Mouse (Mus musculus): ENCODE data around the gene Olfr76.
"Not testable (repeated sequence)": the region's sequence is repeated elsewhere in the genome, so short reads cannot be mapped to it uniquely, and the experiment has no call there.

Olfr76 gene

DNA sequence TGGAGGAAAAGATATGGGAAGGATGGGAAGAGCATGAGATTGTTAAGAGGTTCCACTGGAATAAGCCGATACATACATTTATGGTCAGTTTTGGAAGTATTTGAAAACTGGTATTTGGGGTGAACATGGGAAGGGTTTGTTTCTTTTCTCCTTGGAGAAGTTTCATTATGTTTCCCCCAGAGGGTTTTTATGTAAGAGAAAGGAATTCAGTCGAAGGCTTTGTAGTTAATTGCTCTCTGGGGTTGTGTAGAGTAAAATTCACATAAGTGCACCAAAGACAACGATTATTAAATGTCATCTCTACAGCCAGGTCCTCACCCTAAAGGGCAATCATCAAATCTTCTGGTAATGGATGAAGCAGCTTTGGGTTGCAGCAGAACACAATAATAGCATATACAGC, at the start of gene Olfr76:
TSS of gene Olfr76 (minus strand) at position 101 of the 400 bp plus-strand sequence.
- DNase-seq, result no peak

DNA sequence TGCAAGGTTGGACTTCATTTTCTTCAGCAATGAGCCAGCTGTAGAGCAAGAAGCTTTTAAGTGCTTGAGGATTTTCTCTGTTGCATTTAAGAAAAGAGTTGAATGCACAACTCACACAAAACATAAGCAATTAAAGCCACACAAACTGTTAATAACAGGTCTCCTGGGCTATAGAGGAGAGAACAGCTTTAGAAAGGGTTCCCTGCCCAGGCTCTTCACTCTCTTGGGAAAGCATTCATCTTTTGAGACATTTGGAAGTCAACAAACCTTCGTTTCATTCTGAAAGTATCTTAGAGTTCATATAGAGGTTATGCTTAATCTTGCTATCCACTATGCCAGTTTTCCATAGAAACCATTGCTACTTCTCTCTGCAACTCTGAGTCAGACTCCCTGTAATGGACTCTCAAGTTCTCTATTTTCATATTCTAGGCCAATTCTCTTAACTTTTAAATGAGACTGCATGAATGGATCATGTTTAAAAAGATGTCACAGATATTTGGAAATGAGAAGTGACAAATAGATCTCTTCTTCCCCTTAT, 47.1 kb upstream of the Olfr76 start, which contains the start of gene Olfr1555-ps1:
TSS of gene Olfr1555-ps1 (minus strand) at position 51 of the 538 bp plus-strand sequence.
- DNase-seq, result not testable (repeated sequence)

DNA sequence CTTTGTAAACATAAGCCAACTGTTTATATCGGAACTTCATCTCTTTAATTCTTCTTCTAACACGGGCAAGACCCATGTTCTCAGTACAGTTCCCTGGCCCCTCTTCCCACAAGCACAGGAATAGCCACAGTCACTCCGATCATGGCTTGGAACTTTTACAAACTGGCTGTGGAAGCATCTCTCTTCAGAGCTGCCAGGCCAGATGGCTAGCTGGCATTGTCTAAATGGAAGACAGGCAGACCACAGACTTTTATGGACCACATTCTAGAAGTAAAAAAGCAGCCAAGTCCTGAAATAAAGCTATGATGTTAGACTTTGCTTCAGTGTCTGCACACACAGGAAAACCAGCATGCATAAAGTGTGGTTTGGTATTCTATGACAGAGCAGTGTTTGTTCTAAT, 22.4 kb upstream of the Olfr76 start:
- DNase-seq, result no peak

DNA sequence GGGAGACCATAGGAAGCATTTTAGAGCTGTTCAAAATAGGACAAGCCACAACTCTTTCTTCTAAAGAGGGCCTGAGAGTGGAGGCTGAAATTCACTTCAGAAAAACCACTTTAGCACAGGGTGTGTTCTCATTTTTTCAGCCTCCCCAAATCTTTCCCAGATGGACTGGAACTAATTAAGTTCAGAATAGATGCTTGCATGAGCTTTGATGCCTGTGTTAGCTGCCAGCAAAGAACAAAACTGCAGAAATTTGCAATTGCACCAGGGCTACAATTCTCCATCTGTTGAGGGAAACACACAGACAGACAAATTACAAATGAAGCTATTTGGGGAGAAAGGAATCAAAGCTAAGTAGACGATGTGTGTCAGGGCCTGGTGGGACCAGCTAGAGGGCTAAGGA, 20.4 kb upstream of the Olfr76 start:
- peak; percentile 2 for DNase-seq

DNA sequence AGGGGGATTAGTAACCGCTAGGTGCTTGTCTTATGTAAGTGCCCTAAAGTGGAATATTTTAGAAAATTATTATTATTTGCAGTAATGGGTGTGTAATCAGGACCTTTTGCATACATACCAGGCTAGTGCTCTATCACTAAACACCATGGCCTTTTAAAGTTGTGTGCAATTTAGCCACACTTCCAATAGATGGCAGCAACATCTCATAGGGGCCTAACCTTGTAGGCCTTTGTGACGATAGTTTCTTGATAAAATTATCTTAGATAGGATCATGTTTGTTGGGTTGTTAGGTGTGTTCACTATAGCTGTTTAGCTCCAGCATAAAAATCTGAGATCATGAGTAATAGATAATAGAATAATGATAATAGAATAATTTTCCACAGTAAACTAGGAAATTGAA, 11.3 kb upstream of the Olfr76 start:
- peak; percentile 2 for DNase-seq

DNA sequence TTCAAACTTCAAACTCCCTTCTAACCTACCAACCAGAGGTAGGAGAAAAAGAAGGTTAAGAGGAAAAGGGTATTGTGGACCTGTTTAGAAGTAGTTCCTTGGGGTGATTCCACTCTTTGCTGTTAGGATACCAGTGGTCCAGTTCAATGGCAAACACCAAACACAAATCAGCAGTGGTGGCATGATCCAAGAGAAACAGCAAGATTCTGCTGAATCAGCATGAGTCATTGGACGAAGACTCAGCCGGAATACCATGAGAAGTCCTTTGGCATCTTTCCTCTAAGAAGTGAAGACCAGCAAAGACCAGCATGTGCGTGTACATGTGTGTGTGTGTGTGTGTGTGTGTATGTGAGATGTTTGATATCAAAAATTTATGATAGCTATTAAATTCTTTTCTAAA, 6.5 kb downstream of the Olfr76 start:
- DNase-seq, result no peak

DNA sequence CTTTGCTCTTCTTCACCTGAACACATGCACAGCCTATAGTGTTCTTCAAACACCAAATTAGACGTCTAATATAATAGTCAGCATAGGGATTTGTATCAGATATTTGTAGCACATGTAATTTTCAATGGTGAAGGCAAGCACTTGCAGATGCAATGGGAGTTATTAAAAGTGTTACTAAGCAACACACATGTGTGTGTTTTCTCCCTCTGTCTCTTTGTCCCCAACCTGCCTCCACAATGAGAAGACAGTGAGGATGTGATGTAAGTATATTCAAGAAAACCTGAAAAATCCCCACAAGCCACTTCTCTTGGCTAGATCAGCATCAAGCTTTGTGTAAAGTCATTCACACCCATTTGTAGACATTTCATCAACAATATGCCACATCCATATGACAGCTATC, 7.2 kb downstream of the Olfr76 start, which contains the start of gene Olfr1428:
TSS of gene Olfr1428 (minus strand) at position 101 of the 400 bp plus-strand sequence.
- no peak for DNase-seq

DNA sequence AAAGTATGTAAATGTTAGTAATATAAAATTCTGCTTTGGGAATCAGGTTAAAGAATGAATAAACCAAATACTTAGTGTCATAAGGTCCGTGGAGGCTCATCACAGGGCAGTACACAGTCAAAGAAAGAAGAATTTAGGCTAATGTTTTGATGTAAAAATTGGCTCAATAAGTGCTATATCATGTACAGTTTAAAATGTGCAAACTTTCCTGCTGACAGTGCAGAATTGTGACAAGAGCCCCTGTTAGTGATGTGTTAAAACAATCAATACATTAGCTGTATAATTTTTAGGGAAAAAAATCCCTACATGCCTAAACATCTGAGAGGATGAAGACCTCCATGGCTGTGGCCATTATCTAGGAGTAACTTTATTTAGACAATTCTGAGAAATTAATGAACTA, 9.2 kb downstream of the Olfr76 start:
- DNase-seq, result no peak

DNA sequence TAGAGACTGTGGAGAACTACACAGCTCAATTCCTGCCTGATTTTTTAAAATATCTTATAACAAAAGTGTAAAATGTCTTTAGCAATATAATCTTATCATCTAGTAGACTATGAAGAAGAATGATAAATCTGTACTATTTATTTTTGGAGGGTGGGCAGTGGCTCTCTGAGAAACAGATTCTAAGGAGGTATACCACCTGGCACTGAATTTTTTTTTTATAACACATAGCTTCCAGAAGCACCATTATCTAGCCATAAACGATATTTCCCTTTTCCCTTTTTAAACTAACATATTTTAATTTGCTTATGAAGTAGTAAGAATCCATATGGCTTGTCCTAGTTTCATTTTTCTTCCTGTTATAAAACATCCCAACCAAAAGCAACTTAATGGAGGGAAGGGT, 18.5 kb downstream of the Olfr76 start:
- DNase-seq, result no peak

DNA sequence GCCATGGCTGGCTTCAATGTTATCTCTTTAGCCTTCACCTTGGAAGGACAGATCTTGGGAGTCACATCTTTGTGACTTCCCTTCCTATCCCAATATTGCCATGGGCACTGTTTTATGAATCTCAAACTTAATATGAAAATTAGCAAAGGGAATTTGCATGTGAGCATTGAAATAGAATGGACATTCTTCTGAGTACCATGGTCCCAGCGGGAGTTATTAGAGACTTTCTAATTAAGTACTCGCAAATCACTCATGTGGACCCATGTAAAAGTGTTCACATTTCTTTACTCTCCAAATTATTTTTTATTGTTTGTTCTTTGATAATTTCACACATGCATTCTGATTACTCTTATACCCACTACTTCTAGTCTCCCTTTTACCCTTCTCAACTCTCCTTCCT, 19.8 kb downstream of the Olfr76 start, which contains the start of gene Olfr1427:
TSS of gene Olfr1427 (minus strand) at position 101 of the 400 bp plus-strand sequence.
- no peak for DNase-seq

DNA sequence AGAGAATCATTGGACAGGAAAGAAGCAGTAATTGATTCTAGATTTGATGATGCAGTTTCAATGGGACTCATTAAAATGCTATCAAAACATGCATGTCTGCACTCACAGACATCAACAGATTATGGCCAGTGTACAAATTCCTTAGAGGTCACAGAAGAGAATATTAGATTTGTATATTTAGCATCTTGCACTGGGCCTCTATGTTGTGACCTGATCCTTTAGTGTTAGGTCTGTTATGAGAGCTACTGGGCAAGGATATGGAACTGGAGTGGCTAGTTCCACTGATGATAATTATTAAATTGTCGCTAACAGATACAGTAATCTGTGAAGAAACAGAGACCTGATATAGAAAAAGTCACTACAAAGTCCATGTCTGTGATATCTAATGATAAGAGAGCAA, 31.1 kb downstream of the Olfr76 start, which contains the start of gene Olfr1426:
TSS of gene Olfr1426 (minus strand) at position 101 of the 400 bp plus-strand sequence.
- no peak for DNase-seq

DNA sequence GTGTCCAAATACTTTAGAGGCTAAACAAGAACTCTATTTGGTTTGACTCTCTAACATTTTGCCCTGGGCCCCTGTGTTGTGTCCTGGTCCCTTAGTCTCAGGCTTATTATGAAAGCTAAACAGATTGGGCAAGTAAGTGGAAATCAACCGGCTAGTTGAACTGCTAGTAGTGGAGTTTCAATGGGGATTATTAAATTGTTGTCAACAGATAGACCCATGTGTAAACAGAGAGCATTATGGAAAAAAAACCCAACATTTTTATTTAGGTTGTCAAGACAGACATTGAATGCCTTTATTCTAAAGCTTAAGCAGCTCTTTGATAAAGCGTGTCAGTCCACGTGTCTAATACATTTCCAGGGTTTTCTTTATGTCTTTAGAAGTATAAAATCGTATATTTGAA, 45.4 kb downstream of the Olfr76 start, which contains the start of gene Olfr1425:
TSS of gene Olfr1425 (minus strand) at position 101 of the 400 bp plus-strand sequence.
- not testable (repeated sequence) for DNase-seq

DNA sequence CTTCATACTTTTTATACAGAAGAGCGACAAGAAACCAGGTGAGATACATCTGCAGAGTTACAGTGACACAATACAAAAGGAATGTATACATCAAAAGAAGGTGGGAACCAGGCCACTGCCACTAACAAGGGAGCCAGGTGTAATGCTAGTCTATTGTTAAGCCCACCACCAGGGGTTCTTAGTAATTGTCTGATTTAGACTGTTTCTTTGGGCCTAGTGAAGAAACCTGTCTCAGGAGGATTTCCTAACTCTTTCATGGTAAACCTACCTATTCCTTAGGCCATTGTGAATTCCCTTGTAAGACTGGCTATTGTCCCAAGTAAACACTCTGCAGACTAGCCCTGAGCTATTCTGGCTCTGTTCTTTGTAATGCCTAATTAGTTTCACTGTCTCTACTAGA, 53.5 kb downstream of the Olfr76 start:
- not testable (repeated sequence) for DNase-seq
